Mouse (Mus musculus): ENCODE results near the gene Dazl.

The Dazl gene

GRCm38 (mm10) chr17:50293241-50293731, at the start of gene Dazl:
TSS of gene Dazl (minus strand) at chr17:50293636.
- DNase-seq, result no peak

GRCm38 (mm10) chr17:50341850-50342544, 48.6 kb upstream of the Dazl start:
- DNase-seq, result no peak

- peak; percentile 9 for DNase-seq
These were observed 45.5 kb upstream of the Dazl start for GRCm38 (mm10) chr17:50338901-50339300.

- no peak for DNase-seq
These were observed 42.3 kb upstream of the Dazl start for GRCm38 (mm10) chr17:50335776-50336175.

- no peak for DNase-seq
These were observed 41.3 kb upstream of the Dazl start for GRCm38 (mm10) chr17:50334694-50335093.

GRCm38 (mm10) chr17:50332012-50332300, 38.5 kb upstream of the Dazl start:
- DNase-seq, result no peak

GRCm38 (mm10) chr17:50331171-50332011, 38.0 kb upstream of the Dazl start:
- no peak for DNase-seq

GRCm38 (mm10) chr17:50330245-50330644, 36.8 kb upstream of the Dazl start:
- DNase-seq, result no peak

GRCm38 (mm10) chr17:50324658-50325057, 31.2 kb upstream of the Dazl start:
- DNase-seq, result no peak

GRCm38 (mm10) chr17:50318810-50319209, 25.4 kb upstream of the Dazl start:
- DNase-seq, result no peak

GRCm38 (mm10) chr17:50316216-50317150, 23.0 kb upstream of the Dazl start:
- DNase-seq, result no peak

- DNase-seq, result no peak
These were observed 16.8 kb upstream of the Dazl start for GRCm38 (mm10) chr17:50310148-50310802.

- DNase-seq, result peak; percentile 27
These were observed 16.2 kb upstream of the Dazl start for GRCm38 (mm10) chr17:50309512-50310072.

- no peak for DNase-seq
These were observed 15.4 kb upstream of the Dazl start for GRCm38 (mm10) chr17:50308880-50309279.

GRCm38 (mm10) chr17:50308059-50308647, 14.7 kb upstream of the Dazl start:
- DNase-seq, result no peak

- no peak for DNase-seq
These were observed 9.4 kb upstream of the Dazl start for GRCm38 (mm10) chr17:50302867-50303266.

GRCm38 (mm10) chr17:50300171-50300841, 6.9 kb upstream of the Dazl start:
- DNase-seq, result no peak

- no peak for DNase-seq
These were observed 5.4 kb upstream of the Dazl start for GRCm38 (mm10) chr17:50298821-50299220.

GRCm38 (mm10) chr17:50294726-50295125, 1.3 kb upstream of the Dazl start:
- no peak for DNase-seq

- peak; percentile 81 for DNase-seq
These were observed 720 bp downstream of the Dazl start for GRCm38 (mm10) chr17:50292661-50293171.
